Mouse (Mus musculus): ENCODE results near the gene Phf5a. TPM values are rescaled to one million over a fixed set of nuclear protein-coding genes. Genes with fewer than 3 reads are reported as not detected.

Phf5a gene
- total RNA-seq (2023): 10 to 100 TPM; 62.7 to 66.9 TPM

GRCm38 (mm10) chr15:81871604-81872261 is at the start of gene Phf5a:
Gene Phf5a, minus strand, starts transcription at chr15:81871911.

DNA sequence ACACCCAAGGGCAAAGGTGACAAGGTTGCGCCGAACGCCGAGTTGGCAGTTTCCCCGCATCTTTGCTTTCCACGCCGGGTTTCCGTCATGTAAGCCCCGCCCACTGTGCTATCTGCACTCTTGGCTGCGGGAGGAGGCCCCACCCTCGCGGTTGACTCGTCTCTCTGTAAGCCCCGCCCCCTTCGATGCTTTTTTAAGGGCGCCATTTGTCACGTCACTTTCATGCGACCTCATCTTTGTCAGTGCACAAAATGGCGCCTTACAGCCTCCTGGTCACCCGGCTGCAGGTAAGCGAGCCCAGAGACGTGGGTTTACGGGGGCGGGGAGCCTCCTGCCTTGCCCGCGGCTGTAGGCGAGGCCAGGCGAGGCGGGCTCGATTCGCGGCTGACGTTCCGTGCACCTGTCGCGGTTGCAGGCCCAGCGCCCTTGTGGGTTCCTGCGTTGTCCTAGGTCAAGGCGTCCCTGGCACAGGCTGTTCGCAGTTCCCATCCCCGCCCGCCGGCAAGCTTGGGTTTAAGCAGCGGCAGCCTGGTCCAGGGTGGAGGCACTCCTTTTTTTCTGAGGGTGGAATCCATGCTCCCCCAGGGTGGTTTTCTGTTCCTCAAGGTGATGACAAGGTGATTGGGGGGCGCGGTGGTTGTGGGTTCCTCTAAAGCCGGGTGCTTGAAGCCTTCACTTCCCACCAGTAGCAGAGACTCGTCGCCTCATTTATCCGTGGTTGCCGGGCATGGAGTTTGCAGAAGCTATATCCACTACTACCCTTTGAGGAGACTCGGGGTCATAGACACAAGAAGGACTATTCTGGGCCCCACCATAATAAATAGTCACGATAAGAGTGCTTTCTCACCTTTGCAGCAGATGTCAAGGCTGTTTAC is 788 bp upstream of the Phf5a start, which contains the start of gene Aco2:
Aco2 (plus strand) TSS at position 48 of the 875 bp plus-strand sequence.

DNA sequence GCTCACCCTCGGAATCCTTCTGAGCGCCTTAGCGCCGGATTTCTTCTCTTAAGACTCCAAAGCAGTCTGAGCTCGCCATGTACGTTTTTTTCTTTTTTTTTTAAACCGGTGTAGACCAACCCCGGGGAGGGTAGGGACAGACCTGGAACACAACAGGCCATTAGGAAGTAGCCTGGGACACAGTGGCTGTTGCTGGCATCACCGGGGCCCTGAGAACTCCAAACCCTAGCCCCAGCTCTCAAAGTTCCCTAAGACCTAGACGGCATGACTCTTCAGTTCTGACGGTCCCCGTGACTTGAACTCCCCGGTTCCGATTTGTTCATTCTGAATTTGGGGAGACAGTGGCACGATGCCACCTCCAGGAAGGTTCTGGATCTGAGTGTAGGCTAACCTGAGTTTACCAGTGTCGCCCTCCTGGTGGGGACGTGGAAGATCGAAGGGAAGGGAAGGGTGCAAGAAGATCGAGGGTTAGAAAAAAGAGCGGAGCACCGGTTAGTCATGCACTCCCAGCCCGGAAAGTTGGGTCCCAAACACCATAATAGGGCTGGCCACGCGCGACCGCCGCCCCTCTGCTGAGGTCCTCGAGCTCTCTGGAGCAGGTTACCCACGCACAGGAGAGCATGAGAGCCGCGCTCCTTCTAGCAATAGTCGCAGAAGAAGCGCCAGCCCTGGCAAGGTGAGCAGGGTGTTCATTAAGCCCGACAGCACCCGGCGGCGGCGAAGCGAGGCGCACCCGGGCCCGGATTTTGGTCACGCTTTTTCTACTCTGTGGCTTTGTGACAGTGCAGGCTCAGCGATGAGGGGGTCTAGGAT is 13.0 kb downstream of the Phf5a start, which contains the start of gene Tob2:
Tob2 (minus strand) TSS at position 280 of the 813 bp plus-strand sequence.

Other genes with a start within 250 kb of the Phf5a start
- 10 to 100 TPM; 51.7 to 52.1 TPM for gene L3mbtl2, start 208.0 kb downstream of the Phf5a start, total RNA-seq (2023)
- not detected for gene Chadl, start 174.6 kb downstream of the Phf5a start, total RNA-seq (2023)
- 10 to 100 TPM; 40.0 to 42.6 TPM for gene Zc3h7b, start 126.9 kb downstream of the Phf5a start, total RNA-seq (2023)
- gene Rangap1, start 126.4 kb downstream of the Phf5a start, total RNA-seq (2023): 10 to 100 TPM; 67.0 to 80.9 TPM
- gene Tef, start 69.5 kb downstream of the Phf5a start, total RNA-seq (2023): 10 to 100 TPM; 38.6 to 45.3 TPM
- gene Tob2, start 13.1 kb downstream of the Phf5a start, total RNA-seq (2023): 100 to 1,000 TPM; 114 to 123 TPM
- gene Aco2, start 398 bp upstream of the Phf5a start, total RNA-seq (2023): 100 to 1,000 TPM; 144 to 153 TPM
- gene Polr3h, start 54.3 kb upstream of the Phf5a start, total RNA-seq (2023): 10 to 100 TPM; 22.9 to 23.7 TPM
- under 1 TPM; 0.15 TPM for gene Csdc2, start 64.8 kb upstream of the Phf5a start, total RNA-seq (2023)
- 10 to 100 TPM; 20.5 to 22.3 TPM for gene Pmm1, start 89.0 kb upstream of the Phf5a start, total RNA-seq (2023)
- gene 1700029P11Rik, start 108.6 kb upstream of the Phf5a start, total RNA-seq (2023): not detected
- 10 to 100 TPM; 36.6 to 36.9 TPM for gene Xrcc6, start 115.9 kb upstream of the Phf5a start, total RNA-seq (2023)
- gene Desi1, start 162.0 kb upstream of the Phf5a start, total RNA-seq (2023): 10 to 100 TPM; 26.1 to 31.1 TPM
- 100 to 1,000 TPM; 102 to 122 TPM for gene Snu13, start 175.7 kb upstream of the Phf5a start, total RNA-seq (2023)
- gene 4930407I10Rik, start 187.2 kb upstream of the Phf5a start, total RNA-seq (2023): not detected
- not detected for gene Mei1, start 198.1 kb upstream of the Phf5a start, total RNA-seq (2023)

Measured in B cell, adult 67 days (primary cell).